Mouse (Mus musculus): ENCODE data around the gene Igsf9. TPM values are rescaled to one million over a fixed set of nuclear protein-coding genes. Genes with fewer than 3 reads are reported as not detected.

Gene Igsf9
- polyA plus RNA-seq, 1 experiment from 2014 or later, result 41.8 TPM

GRCm38 (mm10) chr1:172496030-172496429 lies 14.4 kb downstream of the Igsf9 start:
- no peak overlapping the region for H3K4me3 ChIP-seq (ENCODE audit: low read length)
- WGBS, result 90% methylated on average over 16 of the region's 17 CpGs
- H3K4me1 ChIP-seq (ENCODE audit: control insufficient read depth, insufficient read depth, low read length), result peaks cover 9% of the 10 kb centered on the region
- ATAC-seq (ENCODE audit: low FRiP score, low TSS enrichment), result no peak
- no peaks in the 10 kb centered on the region for H3K9me3 ChIP-seq (ENCODE audit: control insufficient read depth, low read length)
- H3K9ac ChIP-seq (ENCODE audit: low read depth, low read length), result no peak overlapping the region
- H3K27ac ChIP-seq (ENCODE audit: low read depth, low read length), result no peak overlapping the region
- no peak overlapping the region for H3K4me2 ChIP-seq (replicated peaks; ENCODE audit: low read depth, low read length)
- no peaks in the 10 kb centered on the region for H3K27me3 ChIP-seq (ENCODE audit: control insufficient read depth, insufficient read depth, low read length)
- H3K36me3 ChIP-seq (ENCODE audit: control insufficient read depth, insufficient read depth, low read length), result peaks cover 62% of the 10 kb centered on the region

GRCm38 (mm10) chr1:172497428-172497827 lies 15.8 kb downstream of the Igsf9 start:
- no peaks in the 10 kb centered on the region; the same call in 1 of the 2 replicates for H3K27me3 ChIP-seq (ENCODE audit: control insufficient read depth, insufficient read depth, low read length)
- peaks cover 18% of the 10 kb centered on the region for H3K4me1 ChIP-seq (ENCODE audit: control insufficient read depth, insufficient read depth, low read length)
- H3K27ac ChIP-seq (ENCODE audit: low read depth, low read length), result no peak overlapping the region
- ATAC-seq (ENCODE audit: low FRiP score, low TSS enrichment), result no peak
- no peaks in the 10 kb centered on the region for H3K9me3 ChIP-seq (ENCODE audit: control insufficient read depth, low read length)
- 76% methylated on average over 10 of the region's 10 CpGs for WGBS
- no peak overlapping the region for H3K4me2 ChIP-seq (replicated peaks; ENCODE audit: low read depth, low read length)
- no peak overlapping the region for H3K4me3 ChIP-seq (ENCODE audit: low read length)
- no peak overlapping the region for H3K9ac ChIP-seq (ENCODE audit: low read depth, low read length)
- H3K36me3 ChIP-seq (ENCODE audit: control insufficient read depth, insufficient read depth, low read length), result peaks cover 51% of the 10 kb centered on the region

GRCm38 (mm10) chr1:172499765-172500441 lies 18.3 kb downstream of the Igsf9 start, which contains the start of gene Tagln2:
Gene Tagln2, plus strand, starts transcription at chr1:172500047.
- peaks cover 38% of the 10 kb centered on the region for H3K4me1 ChIP-seq (ENCODE audit: control insufficient read depth, insufficient read depth, low read length)
- peak within 1 kb of the TSS; percentile 71 for H3K9ac ChIP-seq (ENCODE audit: low read depth, low read length)
- peak within 1 kb of the TSS; percentile 91 for H3K27ac ChIP-seq (ENCODE audit: low read depth, low read length)
- no peaks in the 10 kb centered on the region; the same call in 1 of the 2 replicates for H3K27me3 ChIP-seq (ENCODE audit: control insufficient read depth, insufficient read depth, low read length)
- H3K4me3 ChIP-seq (ENCODE audit: low read length), result peak within 1 kb of the TSS; percentile 69
- H3K4me2 ChIP-seq (replicated peaks; ENCODE audit: low read depth, low read length), result peak within 1 kb of the TSS; percentile 78
- ATAC-seq (ENCODE audit: low FRiP score, low TSS enrichment), result peak; percentile 83
- WGBS, result 1% methylated on average over 30 of the region's 30 CpGs
- H3K9me3 ChIP-seq (ENCODE audit: control insufficient read depth, low read length), result no peaks in the 10 kb centered on the region
- H3K36me3 ChIP-seq (ENCODE audit: control insufficient read depth, insufficient read depth, low read length), result peaks cover 38% of the 10 kb centered on the region

GRCm38 (mm10) chr1:172500451-172501370 lies 19.1 kb downstream of the Igsf9 start:
- H3K4me1 ChIP-seq (ENCODE audit: control insufficient read depth, insufficient read depth, low read length), result peaks cover 38% of the 10 kb centered on the region
- under 1% methylated on average over 54 of the region's 56 CpGs for WGBS
- peak; percentile 29 for ATAC-seq (ENCODE audit: low FRiP score, low TSS enrichment)

GRCm38 (mm10) chr1:172501371-172502144 lies 20.0 kb downstream of the Igsf9 start:
- ATAC-seq (ENCODE audit: low FRiP score, low TSS enrichment), result peak; percentile 2; the same call in 1 of the 2 replicates
- H3K4me1 ChIP-seq (ENCODE audit: control insufficient read depth, insufficient read depth, low read length), result peaks cover 38% of the 10 kb centered on the region
- WGBS, result 35% methylated on average over 13 of the region's 13 CpGs
- no peaks in the 10 kb centered on the region; the same call in 1 of the 2 replicates for H3K27me3 ChIP-seq (ENCODE audit: control insufficient read depth, insufficient read depth, low read length)
- H3K4me3 ChIP-seq (ENCODE audit: low read length), result peak overlapping the region; percentile 69
- peak overlapping the region; percentile 78 for H3K4me2 ChIP-seq (replicated peaks; ENCODE audit: low read depth, low read length)
- H3K9ac ChIP-seq (ENCODE audit: low read depth, low read length), result peak overlapping the region; percentile 71
- peaks cover 38% of the 10 kb centered on the region for H3K36me3 ChIP-seq (ENCODE audit: control insufficient read depth, insufficient read depth, low read length)
- no peaks in the 10 kb centered on the region for H3K9me3 ChIP-seq (ENCODE audit: control insufficient read depth, low read length)
- H3K27ac ChIP-seq (ENCODE audit: low read depth, low read length), result peak overlapping the region; percentile 91

More at GRCm38 (mm10) chr1:172500451-172501370, 19.1 kb downstream of the Igsf9 start:
- peak overlapping the region; percentile 91 for H3K27ac ChIP-seq (ENCODE audit: low read depth, low read length)
- H3K36me3 ChIP-seq (ENCODE audit: control insufficient read depth, insufficient read depth, low read length), result peaks cover 38% of the 10 kb centered on the region
- H3K9me3 ChIP-seq (ENCODE audit: control insufficient read depth, low read length), result no peaks in the 10 kb centered on the region
- peak overlapping the region; percentile 71 for H3K9ac ChIP-seq (ENCODE audit: low read depth, low read length)
- H3K4me2 ChIP-seq (replicated peaks; ENCODE audit: low read depth, low read length), result peak overlapping the region; percentile 78
- H3K27me3 ChIP-seq (ENCODE audit: control insufficient read depth, insufficient read depth, low read length), result no peaks in the 10 kb centered on the region; the same call in 1 of the 2 replicates
- peak overlapping the region; percentile 69 for H3K4me3 ChIP-seq (ENCODE audit: low read length)

DNA sequence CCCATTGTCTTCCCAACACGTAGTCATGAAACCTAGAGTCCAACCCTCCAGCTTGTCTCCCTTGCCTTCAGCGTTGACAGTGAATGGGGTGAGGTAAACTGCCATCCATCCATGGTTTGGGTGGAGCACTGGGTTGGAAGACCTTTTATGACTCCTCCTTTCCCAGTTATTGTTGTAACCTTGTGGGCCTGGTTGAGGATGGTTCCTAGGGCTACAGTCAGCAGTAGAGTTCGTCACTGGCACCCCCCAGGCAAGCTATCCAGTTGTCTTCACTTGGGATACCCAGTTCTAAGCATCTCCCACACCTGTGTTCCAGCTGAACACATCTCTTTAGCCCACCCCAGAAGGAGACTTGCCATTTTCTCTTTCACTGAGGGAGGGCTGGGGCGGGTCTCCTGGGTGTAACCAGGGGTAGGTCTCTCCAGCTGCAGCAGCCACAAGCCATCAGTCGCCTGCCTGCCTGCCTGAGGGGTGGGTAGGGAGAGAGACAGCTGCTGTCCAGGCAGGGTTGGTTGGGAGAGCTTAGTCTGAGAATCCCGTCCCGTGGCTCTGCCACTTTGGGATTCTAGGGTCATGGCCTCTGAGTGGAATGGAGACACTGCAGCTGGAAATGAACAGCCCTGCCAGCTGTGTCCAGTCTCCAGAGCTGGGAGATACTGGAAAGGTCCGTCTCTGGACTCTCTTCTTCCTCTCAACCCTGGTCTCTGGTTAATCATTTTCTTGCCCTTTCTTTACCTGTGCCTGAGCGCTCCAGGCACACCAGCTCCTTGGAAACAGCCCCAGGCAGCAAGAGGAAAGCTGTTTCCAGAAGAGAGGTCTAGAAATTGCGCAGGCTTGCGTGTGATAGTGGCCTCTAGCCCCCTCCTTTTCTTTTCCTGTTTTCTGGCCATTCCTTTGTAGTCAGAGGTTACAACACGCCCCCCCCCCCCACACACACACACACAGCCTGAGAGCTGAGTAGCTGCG lies 20.8 kb downstream of the Igsf9 start:
- peak overlapping the region; percentile 31; the same call in 1 of the 2 replicates for H3K9ac ChIP-seq (ENCODE audit: low read depth, low read length)

DNA sequence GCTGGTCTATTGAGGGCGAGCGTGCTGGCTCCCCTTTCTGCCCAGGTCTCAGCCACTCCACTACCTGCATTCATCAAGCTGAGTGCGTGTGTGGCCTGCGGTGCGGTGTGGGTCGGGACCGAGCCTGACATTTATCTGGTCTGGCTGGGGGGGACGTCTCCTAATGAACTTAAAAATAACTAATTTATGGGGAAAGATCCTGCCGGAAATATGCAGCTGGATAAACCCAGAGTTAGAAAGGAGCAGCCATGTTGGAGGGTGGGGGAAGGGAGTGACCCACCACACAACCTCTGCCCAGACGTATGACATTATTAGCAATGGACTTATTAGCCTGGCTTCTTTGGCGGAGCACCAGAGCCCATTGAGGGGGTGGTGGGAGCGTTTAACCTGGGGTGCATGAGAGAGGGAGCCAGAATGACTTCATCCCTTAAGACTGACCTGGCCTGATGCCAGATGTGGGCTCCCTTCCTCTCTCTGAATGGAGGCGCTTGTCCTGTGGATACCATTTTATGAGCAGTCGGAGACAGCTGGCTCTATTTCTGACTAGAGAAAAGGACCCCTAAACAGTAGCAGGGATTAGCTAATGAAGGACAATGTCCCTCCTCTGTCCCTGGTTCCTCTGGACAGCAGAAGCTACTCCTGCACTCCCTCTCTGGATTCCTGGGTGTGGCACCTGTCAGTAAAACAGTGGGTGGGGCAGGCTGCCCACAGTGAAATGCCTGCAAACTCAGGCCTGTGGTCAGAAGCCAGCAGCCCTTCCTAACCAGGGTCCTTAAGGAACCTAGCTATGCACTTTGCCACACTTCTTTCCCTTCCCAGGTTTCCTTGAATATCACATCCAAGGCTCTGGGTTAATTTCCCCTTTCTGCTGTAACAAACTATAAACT lies 21.8 kb downstream of the Igsf9 start:
- 25% methylated on average over 14 of the region's 14 CpGs for WGBS
- Histone ChIP-seq H3K27me3 (ENCODE audit: control insufficient read depth, insufficient read depth, low read length) (no peaks in the 10 kb centered on the region; the same call in 1 of the 2 replicates), H3K4me1 (ENCODE audit: control insufficient read depth, insufficient read depth, low read length) (peaks cover 38% of the 10 kb centered on the region), H3K9ac (ENCODE audit: low read depth, low read length) (no peak overlapping the region), H3K27ac (ENCODE audit: low read depth, low read length) (peak overlapping the region; percentile 91), H3K9me3 (ENCODE audit: control insufficient read depth, low read length) (no peaks in the 10 kb centered on the region), H3K36me3 (ENCODE audit: control insufficient read depth, insufficient read depth, low read length) (peaks cover 23% of the 10 kb centered on the region), H3K4me3 (ENCODE audit: low read length) (peak overlapping the region; percentile 69), H3K4me2 (replicated peaks; ENCODE audit: low read depth, low read length) (peak overlapping the region; percentile 78)
- 0 out of 2 replicates have a peak, but pooled peaks have one; percentile 0 for ATAC-seq (ENCODE audit: low FRiP score, low TSS enrichment)

More for the DNA sequence above, 20.8 kb downstream of the Igsf9 start:
- Histone ChIP-seq H3K27me3 (ENCODE audit: control insufficient read depth, insufficient read depth, low read length) (no peaks in the 10 kb centered on the region; the same call in 1 of the 2 replicates), H3K9me3 (ENCODE audit: control insufficient read depth, low read length) (no peaks in the 10 kb centered on the region), H3K4me2 (replicated peaks; ENCODE audit: low read depth, low read length) (peak overlapping the region; percentile 78), H3K36me3 (ENCODE audit: control insufficient read depth, insufficient read depth, low read length) (peaks cover 33% of the 10 kb centered on the region), H3K4me1 (ENCODE audit: control insufficient read depth, insufficient read depth, low read length) (peaks cover 38% of the 10 kb centered on the region), H3K4me3 (ENCODE audit: low read length) (peak overlapping the region; percentile 69), H3K27ac (ENCODE audit: low read depth, low read length) (peak overlapping the region; percentile 91)
- peak; percentile 14; the same call in 1 of the 2 replicates for ATAC-seq (ENCODE audit: low FRiP score, low TSS enrichment)
- WGBS, result 25% methylated on average over 13 of the region's 13 CpGs
